Mouse (Mus musculus) hematopoietic multipotent progenitor cell, adult 10-12 weeks (in vitro differentiated cells): Measurements from ENCODE around the gene Cnot10. TPM values are rescaled to one million over a fixed set of nuclear protein-coding genes. Genes with fewer than 3 reads are reported as not detected.

Experiments used
- polyA plus RNA-seq: library from polyadenylated mRNA; stranded (reverse); fragments of >175 nt; gene quantifications from 2 replicates; pipeline ENCODE4 v1.2.3, GENCODE M21; 2012; ENCODE audit warnings: low replicate concordance

Cnot10 gene
- 16.3 and 27.6 TPM in 2 replicates for polyA plus RNA-seq

DNA sequence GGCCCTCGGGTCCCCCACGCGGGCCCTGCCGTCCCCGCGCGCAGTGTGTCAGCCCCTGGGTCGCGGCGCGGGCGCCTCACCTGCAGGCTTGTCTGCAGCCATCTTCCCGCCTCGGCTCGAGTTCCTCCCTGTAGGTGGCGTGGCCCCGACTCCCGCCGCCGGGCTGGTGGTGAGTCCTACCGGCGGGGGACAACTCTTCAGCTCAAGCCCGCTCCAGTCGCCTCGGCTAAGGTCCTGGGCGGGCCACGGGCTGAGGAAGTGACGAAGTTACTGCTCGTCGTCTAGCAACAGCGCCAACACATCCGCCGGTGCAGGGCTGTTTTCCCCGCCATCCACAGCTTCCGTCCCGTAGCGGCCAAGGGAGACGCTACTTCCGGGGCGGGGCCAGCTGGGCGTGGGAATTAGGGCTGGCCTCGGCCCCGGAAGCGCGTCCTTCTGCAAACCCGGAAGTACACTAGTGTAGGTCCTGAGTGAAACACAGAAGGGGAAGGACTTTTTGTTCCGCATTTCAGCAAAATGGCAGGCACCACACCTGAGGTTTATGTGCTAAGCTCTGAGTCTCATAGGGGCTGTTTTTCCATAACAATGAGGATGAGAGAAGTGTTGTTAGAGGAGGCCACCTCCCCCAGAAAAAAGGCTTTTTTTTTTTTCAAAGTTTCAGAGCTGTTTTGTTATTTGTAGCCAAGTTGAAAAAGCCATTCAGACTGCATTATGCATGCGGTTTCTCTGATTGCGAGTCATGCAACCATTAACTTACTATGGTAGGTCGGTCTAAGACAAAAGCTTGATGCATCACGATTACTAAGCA is at the start of gene Cnot10:
Gene Cnot10 (minus strand): TSS at position 346 of the 808 bp plus-strand sequence.

DNA sequence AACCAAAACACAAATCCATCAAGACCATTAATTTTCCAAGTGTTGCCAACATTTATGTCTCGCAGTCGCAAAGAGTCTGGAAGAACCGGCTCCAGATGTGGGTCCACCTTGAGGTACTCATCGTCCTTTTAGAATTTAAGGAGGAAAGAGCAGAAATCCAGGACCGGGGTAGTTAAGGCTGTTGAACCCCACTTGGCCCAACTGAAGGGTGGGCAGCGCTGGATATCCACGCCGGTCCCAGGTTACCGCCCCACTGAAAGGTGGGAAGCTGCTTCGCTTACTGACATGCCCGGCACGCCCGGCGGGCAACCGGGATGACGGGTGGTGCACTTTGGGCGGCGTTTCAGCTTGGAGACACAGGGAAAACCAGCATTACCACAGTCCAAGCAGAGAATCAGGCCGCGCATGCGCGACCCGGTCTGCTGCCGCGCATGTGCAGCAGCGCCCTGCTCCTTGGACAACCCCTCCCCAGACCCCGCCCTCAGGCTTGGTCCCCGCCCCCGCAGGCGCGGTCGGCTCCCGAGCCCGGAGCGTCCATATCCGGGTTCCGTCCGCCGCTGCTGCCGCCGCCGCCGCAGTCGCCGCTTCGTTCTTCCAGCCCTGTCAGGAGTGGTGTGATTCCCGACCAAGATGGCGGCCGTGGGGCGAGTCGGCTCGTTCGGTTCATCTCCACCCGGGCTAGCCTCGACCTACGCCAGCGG is 48.4 kb upstream of the Cnot10 start, which contains the start of gene Dync1li1:
Gene Dync1li1 (plus strand): TSS at position 539 of the 701 bp plus-strand sequence.

DNA sequence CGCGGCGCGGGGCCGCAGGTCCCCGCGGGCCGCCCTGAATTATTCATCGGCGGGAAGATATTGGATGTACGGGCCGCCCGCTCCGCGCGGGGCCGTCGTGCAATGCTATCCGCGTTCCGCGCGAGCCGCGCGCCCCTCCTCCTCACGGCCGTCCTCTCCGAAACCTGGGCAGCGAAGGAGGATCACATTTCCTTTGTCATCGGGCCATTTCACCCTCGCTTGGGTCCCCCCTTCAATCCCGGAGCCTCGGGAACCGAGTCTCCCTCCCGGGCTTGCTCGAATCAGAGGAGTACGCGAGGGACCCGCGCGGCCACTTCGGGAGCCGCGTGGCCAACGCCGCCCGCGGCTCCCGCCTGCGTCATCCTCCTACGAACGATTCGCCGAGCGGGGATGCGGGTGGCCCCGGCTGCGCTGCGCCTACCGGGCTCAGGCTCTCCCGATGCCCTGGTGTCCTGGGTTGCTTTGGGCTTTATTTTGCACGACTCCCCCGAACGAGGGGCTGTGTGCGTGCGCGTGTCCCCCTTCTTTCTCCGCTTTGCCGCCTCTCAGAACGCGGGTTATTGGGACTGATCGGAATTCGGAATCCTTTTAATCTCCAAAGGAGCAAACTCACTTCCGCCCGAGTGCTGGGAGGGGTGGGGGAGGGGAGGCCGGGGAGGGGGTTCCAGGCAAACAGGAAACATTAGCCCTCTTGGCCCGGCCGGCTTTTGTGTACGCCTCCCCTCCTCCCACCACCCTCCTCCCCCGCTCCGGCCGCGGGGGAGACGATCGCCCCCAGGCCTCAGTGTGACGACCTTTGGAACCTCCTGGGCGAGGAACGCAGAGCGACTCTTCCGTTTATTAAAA is 76.0 kb downstream of the Cnot10 start, which contains the start of gene Trim71:
Gene Trim71 (minus strand): TSS at position 609 of the 846 bp plus-strand sequence.

Other genes starting within 250 kb of the Cnot10 start
- gene Crtap, start 249.5 kb downstream of the Cnot10 start, polyA plus RNA-seq: 6.9 and 16.8 TPM in 2 replicates
- 14.0 and 15.1 TPM in 2 replicates for gene Glb1, start 239.1 kb downstream of the Cnot10 start, polyA plus RNA-seq
- gene Tmppe, start 239.1 kb downstream of the Cnot10 start, polyA plus RNA-seq: 4.7 and 7.8 TPM in 2 replicates
- gene Ccr4, start 135.3 kb downstream of the Cnot10 start, polyA plus RNA-seq: 0.77 and 1.0 TPM in 2 replicates
- gene C130032M10Rik, start 124.5 kb downstream of the Cnot10 start, polyA plus RNA-seq: not detected in 2 replicates
- gene Trim71, start 75.8 kb downstream of the Cnot10 start, polyA plus RNA-seq: 0.01 and 0.03 TPM in 2 replicates
- 18.7 and 27.8 TPM in 2 replicates for gene Dync1li1, start 48.6 kb upstream of the Cnot10 start, polyA plus RNA-seq
- gene Cmtm6, start 90.9 kb upstream of the Cnot10 start, polyA plus RNA-seq: 24.5 and 25.0 TPM in 2 replicates
- 109 and 287 TPM in 2 replicates for gene Cmtm7, start 141.7 kb upstream of the Cnot10 start, polyA plus RNA-seq
- 5.9 and 8.4 TPM in 2 replicates for gene Cmtm8, start 204.0 kb upstream of the Cnot10 start, polyA plus RNA-seq